Mouse (Mus musculus) intestine, embryonic 16.5 days (tissue): ENCODE results near the gene Pdik1l. TPM values are rescaled to one million over a fixed set of nuclear protein-coding genes. Genes with fewer than 3 reads are reported as not detected.
A peak's percentile ranks its signal among the peaks of the same experiment; 100 is the strongest.
"Not testable (repeated sequence)": the region's sequence is repeated elsewhere in the genome, so short reads cannot be mapped to it uniquely, and the experiment has no call there.

Experiments used
- ATAC-seq: fragments of 200-750 bp; cut with Nextera tagmentation; 2 replicates; pipeline ENCODE4 v1.8.0; 2017; ENCODE audit warnings: moderate TSS enrichment, moderate library complexity
- H3K27ac ChIP-seq: fragments of 300-500 bp; sonication (generic); 2 replicates; pipeline ENCODE4 v1.5.1; 2014; ENCODE audit warnings: mild to moderate bottlenecking, low read length
- H3K27me3 ChIP-seq: fragments of 300-500 bp; sonication (generic); replicated peaks from 2 replicates; pipeline ENCODE4 v1.6.1; 2014; ENCODE audit warnings: low read length, control low read depth, mixed read lengths; ENCODE audit not compliant: control insufficient read depth, insufficient read depth
- H3K36me3 ChIP-seq: fragments of 300-500 bp; sonication (generic); 2 replicates; pipeline ENCODE4 v1.6.1; 2014; ENCODE audit warnings: low read length, control low read depth; ENCODE audit not compliant: control insufficient read depth, insufficient read depth
- H3K4me1 ChIP-seq: fragments of 300-500 bp; sonication (generic); 2 replicates; pipeline ENCODE4 v1.6.1; 2014; ENCODE audit warnings: low read length, control low read depth, mixed read lengths; ENCODE audit not compliant: control insufficient read depth, insufficient read depth
- H3K4me2 ChIP-seq: fragments of 300-500 bp; sonication (generic); 2 replicates; pipeline ENCODE4 v1.6.1; 2014; ENCODE audit warnings: low read depth, low read length, control low read depth
- H3K4me3 ChIP-seq: fragments of 300-500 bp; sonication (generic); 2 replicates; pipeline ENCODE4 v1.5.1; 2014; ENCODE audit warnings: mild to moderate bottlenecking, low read length
- H3K9ac ChIP-seq: fragments of 300-500 bp; sonication (generic); 2 replicates; pipeline ENCODE4 v1.6.1; 2014; ENCODE audit warnings: low read depth, low read length
- H3K9me3 ChIP-seq: fragments of 300-500 bp; sonication (generic); 2 replicates; pipeline ENCODE4 v1.6.1; 2016; ENCODE audit warnings: low read length, control low read depth; ENCODE audit not compliant: control insufficient read depth
- WGBS: fragments of 180-500 bp; shearing (Covaris S2); extraction: QIAGEN DNeasy Blood & Tissue Kit; methylation state at CpG from one replicate; pipeline ENCODE4 v1.1.7; 2014; 5-methylcytosine and 5-hydroxymethylcytosine counted together
- polyA plus RNA-seq: library from polyadenylated mRNA; unstranded; fragments of >200 nt; fragmentation: Nextera tagmentation; extraction: Ambion mirVana; gene quantifications from 2 replicates; pipeline ENCODE4 v1.2.1, GENCODE M21; 2015

Pdik1l gene
- polyA plus RNA-seq, 1 experiment from 2014 or later: 16.5 TPM

GRCm38 (mm10) chr4:134272731-134273416 is 14.8 kb downstream of the Pdik1l start:
- H3K4me2 ChIP-seq: peak overlapping the region; percentile 37
- H3K9ac ChIP-seq: peak overlapping the region; percentile 20; the same call in 1 of the 2 replicates
- peak; percentile 32 for ATAC-seq
- 19% methylated on average over 13 of the region's 13 CpGs for WGBS
- H3K4me1 ChIP-seq: peaks cover 5% of the 10 kb centered on the region; the same call in 1 of the 2 replicates
- peak overlapping the region; percentile 7; the same call in 1 of the 2 replicates for H3K4me3 ChIP-seq
- no peaks in the 10 kb centered on the region for H3K27me3 ChIP-seq
- no peaks in the 10 kb centered on the region for H3K36me3 ChIP-seq
- no peak overlapping the region for H3K27ac ChIP-seq
- H3K9me3 ChIP-seq: no peaks in the 10 kb centered on the region

GRCm38 (mm10) chr4:134271979-134272378 is 15.7 kb downstream of the Pdik1l start:
- WGBS: 85% methylated on average over 7 of the region's 7 CpGs
- no peak for ATAC-seq
- Histone ChIP-seq H3K9me3 (no peaks in the 10 kb centered on the region), H3K4me3 (no peak overlapping the region), H3K36me3 (no peaks in the 10 kb centered on the region), H3K27me3 (no peaks in the 10 kb centered on the region), H3K9ac (no peak overlapping the region), H3K27ac (no peak overlapping the region), H3K4me2 (no peak overlapping the region), H3K4me1 (peaks cover 5% of the 10 kb centered on the region; the same call in 1 of the 2 replicates)

GRCm38 (mm10) chr4:134269622-134270021 is 18.1 kb downstream of the Pdik1l start:
- H3K4me3 ChIP-seq, H3K4me2 ChIP-seq, H3K9me3 ChIP-seq, H3K36me3 ChIP-seq, H3K9ac ChIP-seq, H3K4me1 ChIP-seq, H3K27me3 ChIP-seq, ATAC-seq, H3K27ac ChIP-seq: not testable (repeated sequence)

GRCm38 (mm10) chr4:134268102-134268655 is 19.5 kb downstream of the Pdik1l start:
- ATAC-seq: no peak
- Histone ChIP-seq H3K4me1 (peaks cover 5% of the 10 kb centered on the region; the same call in 1 of the 2 replicates), H3K27ac (no peak overlapping the region), H3K27me3 (no peaks in the 10 kb centered on the region), H3K9me3 (no peaks in the 10 kb centered on the region), H3K9ac (no peak overlapping the region), H3K4me3 (no peak overlapping the region), H3K4me2 (no peak overlapping the region), H3K36me3 (no peaks in the 10 kb centered on the region)
- WGBS: 83% methylated on average over 19 of the region's 19 CpGs

- Histone ChIP-seq H3K4me2 (no peak overlapping the region), H3K27ac (no peak overlapping the region), H3K4me1 (no peaks in the 10 kb centered on the region), H3K27me3 (no peaks in the 10 kb centered on the region), H3K4me3 (no peak overlapping the region), H3K9me3 (no peaks in the 10 kb centered on the region), H3K9ac (no peak overlapping the region), H3K36me3 (no peaks in the 10 kb centered on the region)
- no peak for ATAC-seq
- WGBS: 65% methylated on average over 9 of the region's 9 CpGs
Observed at GRCm38 (mm10) chr4:134265860-134266585, 21.7 kb downstream of the Pdik1l start.

GRCm38 (mm10) chr4:134263191-134263590 is 24.5 kb downstream of the Pdik1l start:
- H3K27me3 ChIP-seq: no peaks in the 10 kb centered on the region
- ATAC-seq: no peak
- 32% methylated on average over 6 of the region's 6 CpGs for WGBS
- H3K9ac ChIP-seq: no peak overlapping the region
- H3K9me3 ChIP-seq: no peaks in the 10 kb centered on the region
- no peak overlapping the region for H3K4me3 ChIP-seq
- no peak overlapping the region for H3K4me2 ChIP-seq
- peaks cover 3% of the 10 kb centered on the region; the same call in 1 of the 2 replicates for H3K4me1 ChIP-seq
- no peaks in the 10 kb centered on the region for H3K36me3 ChIP-seq
- H3K27ac ChIP-seq: no peak overlapping the region

- Histone ChIP-seq H3K27me3 (peaks cover 5% of the 10 kb centered on the region), H3K4me1 (peaks cover 14% of the 10 kb centered on the region), H3K9ac (no peak overlapping the region), H3K4me2 (no peak overlapping the region), H3K4me3 (no peak overlapping the region), H3K9me3 (no peaks in the 10 kb centered on the region), H3K27ac (no peak overlapping the region), H3K36me3 (no peaks in the 10 kb centered on the region)
- ATAC-seq: no peak
- WGBS: 53% methylated on average over 11 of the region's 11 CpGs
Observed at GRCm38 (mm10) chr4:134258354-134258753, 29.3 kb downstream of the Pdik1l start.

- Histone ChIP-seq H3K27me3 (peaks cover 14% of the 10 kb centered on the region), H3K4me1 (peaks cover 20% of the 10 kb centered on the region), H3K36me3 (no peaks in the 10 kb centered on the region), H3K27ac (no peak overlapping the region), H3K9ac (no peak overlapping the region), H3K9me3 (no peaks in the 10 kb centered on the region), H3K4me2 (no peak overlapping the region), H3K4me3 (no peak overlapping the region)
- ATAC-seq: no peak
- 43% methylated on average over 11 of the region's 11 CpGs for WGBS
Observed at GRCm38 (mm10) chr4:134257198-134258009, 30.3 kb downstream of the Pdik1l start.
